Mouse (Mus musculus): ENCODE data around the gene Cldn13.

- TF ChIP-seq POLR2A (IDR thresholded peaks at IDR 0.05; ENCODE audit: insufficient read depth, low read depth, low read length) (no peak), CTCF (IDR thresholded peaks at IDR 0.05; ENCODE audit: insufficient read depth, low read depth, low read length) (no peak)
Measured at GRCm38 (mm10) chr5:134932903-134933276, 17.6 kb upstream of the Cldn13 start.
